Mouse (Mus musculus): ENCODE measurements at regions not wholly inside any gene's neighbourhood (a gene's known extent, or its start where the extent isn't known, plus 50 kb on each side); places are given as distances from the start of the nearest gene placed in this dataset.

DNA sequence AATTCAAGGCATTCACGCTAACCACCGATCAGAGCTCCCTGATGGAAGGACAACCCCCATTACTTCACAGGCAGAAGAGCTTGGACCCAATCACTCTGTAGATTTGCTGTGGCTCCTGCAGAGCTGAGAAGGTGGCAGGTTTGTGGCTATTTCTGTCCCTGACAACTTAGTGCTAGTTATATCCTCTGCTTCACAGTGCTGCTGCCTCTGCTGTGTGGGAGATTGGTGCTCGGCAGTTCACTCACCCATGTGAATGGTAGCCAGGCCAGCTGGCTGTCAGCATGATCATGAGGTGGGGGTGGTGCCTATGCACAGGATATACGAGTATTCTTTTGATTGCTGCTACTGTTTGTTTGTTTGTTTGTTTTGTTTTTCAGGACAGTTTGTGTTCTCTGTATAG is 113.9 kb downstream of the Gm10131 start:
- no peak for ATAC-seq (ENCODE audit: insufficient read depth, low FRiP score)
- Histone ChIP-seq H3K9ac (ENCODE audit: low read length) (no peak overlapping the region), H3K27me3 (ENCODE audit: control insufficient read depth, insufficient read depth, low read length) (no peaks in the 10 kb centered on the region), H3K4me2 (ENCODE audit: low read depth, low read length) (no peak overlapping the region), H3K4me1 (ENCODE audit: control insufficient read depth, insufficient read depth, low read length) (no peaks in the 10 kb centered on the region), H3K9me3 (replicated peaks; ENCODE audit: control insufficient read depth, low read length) (no peaks in the 10 kb centered on the region), H3K27ac (ENCODE audit: low read length) (no peak overlapping the region), H3K4me3 (replicated peaks; ENCODE audit: low read length) (no peak overlapping the region), H3K36me3 (ENCODE audit: control insufficient read depth, insufficient read depth, low read length) (no peaks in the 10 kb centered on the region)
- 46% methylated on average over 4 of the region's 4 CpGs for WGBS

DNA sequence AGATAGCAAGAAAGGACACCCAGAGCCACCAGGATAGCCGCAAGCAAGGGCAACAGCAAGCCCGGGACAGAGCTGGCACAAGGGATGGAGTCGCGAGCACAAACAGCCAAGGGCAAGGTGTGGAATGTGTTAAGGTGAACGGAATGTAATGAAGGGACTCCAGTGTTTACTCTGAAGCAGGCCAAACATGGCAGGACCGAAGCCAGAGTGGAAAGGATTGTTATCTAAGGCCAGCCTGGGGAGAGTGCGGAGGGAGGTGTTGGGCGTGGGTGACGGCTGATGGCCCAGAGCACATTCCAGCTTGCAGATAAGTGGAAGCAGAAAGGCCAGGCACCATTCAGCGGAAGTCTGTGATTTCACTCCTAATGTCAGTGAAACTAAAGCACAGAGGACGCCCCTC is 118.6 kb downstream of the Gm10131 start:
- no peak overlapping the region for H3K4me3 ChIP-seq (replicated peaks; ENCODE audit: low read length)
- 31% methylated on average over 11 of the region's 11 CpGs for WGBS
- peak overlapping the region; percentile 44; the same call in 1 of the 2 replicates for H3K27ac ChIP-seq (ENCODE audit: low read length)

DNA sequence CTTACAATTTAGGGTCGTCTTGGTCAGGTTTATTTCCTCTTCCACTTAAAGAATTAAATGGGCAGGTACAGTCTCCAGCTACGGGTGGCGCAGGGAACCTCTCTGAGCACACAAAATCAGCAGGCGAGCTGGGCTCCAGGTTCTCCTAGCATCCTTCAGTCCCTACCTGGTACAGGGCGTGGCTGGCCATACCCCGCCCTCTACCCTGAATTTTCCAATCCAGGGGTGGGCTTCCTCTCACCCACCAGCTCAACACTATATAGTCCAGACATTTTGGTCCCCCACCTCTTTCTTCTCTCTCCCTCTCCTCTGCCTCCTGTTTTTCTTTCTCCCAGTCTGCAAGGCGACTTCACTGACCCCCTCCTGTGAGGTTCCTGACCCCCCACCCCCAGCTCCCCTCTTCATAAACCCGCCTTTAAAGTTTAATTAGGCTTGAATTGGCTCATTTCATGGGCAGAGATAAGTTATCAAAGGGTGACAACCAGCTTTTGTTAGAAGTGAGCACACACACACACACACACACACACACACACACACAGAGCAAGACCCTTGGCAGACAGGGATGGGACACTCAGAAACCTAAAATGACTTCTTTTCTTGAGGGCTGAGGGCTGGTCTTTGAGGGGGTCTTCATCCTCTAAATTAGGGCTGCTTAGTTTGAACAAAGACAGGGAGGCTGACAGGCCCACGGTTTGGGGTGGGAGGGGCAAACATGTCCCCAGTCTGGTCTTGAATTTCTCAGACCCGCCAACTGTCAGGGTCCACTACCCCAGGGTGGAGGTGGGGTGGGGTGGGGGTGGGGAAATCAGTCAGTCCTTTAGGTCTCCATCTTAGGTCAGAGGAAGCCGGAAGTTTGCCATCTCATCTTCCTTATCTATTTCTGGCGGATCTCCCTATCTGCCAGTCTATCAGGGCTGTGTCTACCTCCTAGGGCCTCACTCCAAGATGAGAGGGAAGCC is 119.3 kb downstream of the Gm10131 start:
- H3K36me3 ChIP-seq (ENCODE audit: control insufficient read depth, insufficient read depth, low read length): no peaks in the 10 kb centered on the region
- H3K27ac ChIP-seq (ENCODE audit: low read length): peak overlapping the region; percentile 44; the same call in 1 of the 2 replicates
- H3K4me2 ChIP-seq (ENCODE audit: low read depth, low read length): no peak overlapping the region
- H3K27me3 ChIP-seq (ENCODE audit: control insufficient read depth, insufficient read depth, low read length): no peaks in the 10 kb centered on the region
- 48% methylated on average over 12 of the region's 12 CpGs for WGBS
- no peak for ATAC-seq (ENCODE audit: insufficient read depth, low FRiP score)
- peaks cover 8% of the 10 kb centered on the region for H3K4me1 ChIP-seq (ENCODE audit: control insufficient read depth, insufficient read depth, low read length)
- H3K4me3 ChIP-seq (replicated peaks; ENCODE audit: low read length): no peak overlapping the region
- H3K9ac ChIP-seq (ENCODE audit: low read length): no peak overlapping the region
- no peaks in the 10 kb centered on the region for H3K9me3 ChIP-seq (replicated peaks; ENCODE audit: control insufficient read depth, low read length)

More for the DNA sequence above, 118.6 kb downstream of the Gm10131 start:
- Histone ChIP-seq H3K36me3 (ENCODE audit: control insufficient read depth, insufficient read depth, low read length) (no peaks in the 10 kb centered on the region), H3K9me3 (replicated peaks; ENCODE audit: control insufficient read depth, low read length) (no peaks in the 10 kb centered on the region), H3K4me1 (ENCODE audit: control insufficient read depth, insufficient read depth, low read length) (peaks cover 3% of the 10 kb centered on the region; the same call in 1 of the 2 replicates), H3K27me3 (ENCODE audit: control insufficient read depth, insufficient read depth, low read length) (no peaks in the 10 kb centered on the region), H3K9ac (ENCODE audit: low read length) (no peak overlapping the region), H3K4me2 (ENCODE audit: low read depth, low read length) (no peak overlapping the region)
- peak; percentile 80 for ATAC-seq (ENCODE audit: insufficient read depth, low FRiP score)

DNA sequence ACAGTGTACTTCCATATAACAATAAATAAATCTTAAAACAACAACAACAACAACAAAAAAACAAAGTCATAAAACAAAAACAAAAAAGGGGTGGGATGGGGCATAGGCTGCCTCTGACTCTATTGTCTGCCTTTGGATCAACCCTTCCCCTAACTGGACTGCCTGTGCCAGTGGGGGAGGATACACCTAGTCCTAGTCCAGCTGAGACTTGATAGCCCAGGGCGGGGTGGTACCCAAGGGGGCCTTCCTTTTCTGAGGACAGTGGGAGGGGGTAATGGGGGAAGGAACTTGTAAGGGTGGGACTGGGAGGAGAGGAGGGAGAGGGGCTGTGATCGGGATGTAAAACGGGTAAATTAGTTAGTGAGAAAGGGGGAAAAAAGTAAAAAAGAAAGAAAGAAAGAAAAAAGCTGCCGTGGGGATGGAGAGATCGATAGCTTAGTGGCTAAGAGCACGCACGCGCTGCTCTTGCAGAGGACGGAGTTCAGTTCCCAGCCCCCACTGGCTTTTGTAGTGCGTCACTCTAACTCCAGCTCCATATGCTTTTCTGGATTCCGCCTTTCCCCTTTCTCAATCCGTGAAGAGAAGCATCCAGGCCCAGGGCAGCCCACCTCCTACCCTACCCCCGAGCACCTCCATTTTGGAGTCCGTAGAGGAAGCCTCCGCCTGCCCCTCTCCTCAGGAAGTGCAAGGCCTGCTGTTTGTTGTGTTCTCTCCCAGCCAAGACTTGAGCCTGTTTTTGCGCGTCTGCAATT is 120.2 kb downstream of the Gm10131 start:
- H3K9ac ChIP-seq (ENCODE audit: low read length): 0 out of 2 replicates have a peak overlapping the region, but pooled peaks have one; percentile 29
- ATAC-seq (ENCODE audit: insufficient read depth, low FRiP score): peak; percentile 5; the same call in 1 of the 2 replicates
- H3K4me2 ChIP-seq (ENCODE audit: low read depth, low read length): peak overlapping the region; percentile 27; the same call in 1 of the 2 replicates
- peak overlapping the region; percentile 2; the same call in 1 of the 2 replicates for H3K27ac ChIP-seq (ENCODE audit: low read length)
- no peaks in the 10 kb centered on the region for H3K36me3 ChIP-seq (ENCODE audit: control insufficient read depth, insufficient read depth, low read length)
- H3K4me1 ChIP-seq (ENCODE audit: control insufficient read depth, insufficient read depth, low read length): peaks cover 8% of the 10 kb centered on the region
- H3K27me3 ChIP-seq (ENCODE audit: control insufficient read depth, insufficient read depth, low read length): no peaks in the 10 kb centered on the region
- H3K9me3 ChIP-seq (replicated peaks; ENCODE audit: control insufficient read depth, low read length): no peaks in the 10 kb centered on the region
- no peak overlapping the region for H3K4me3 ChIP-seq (replicated peaks; ENCODE audit: low read length)
- 41% methylated on average over 17 of the region's 17 CpGs for WGBS

DNA sequence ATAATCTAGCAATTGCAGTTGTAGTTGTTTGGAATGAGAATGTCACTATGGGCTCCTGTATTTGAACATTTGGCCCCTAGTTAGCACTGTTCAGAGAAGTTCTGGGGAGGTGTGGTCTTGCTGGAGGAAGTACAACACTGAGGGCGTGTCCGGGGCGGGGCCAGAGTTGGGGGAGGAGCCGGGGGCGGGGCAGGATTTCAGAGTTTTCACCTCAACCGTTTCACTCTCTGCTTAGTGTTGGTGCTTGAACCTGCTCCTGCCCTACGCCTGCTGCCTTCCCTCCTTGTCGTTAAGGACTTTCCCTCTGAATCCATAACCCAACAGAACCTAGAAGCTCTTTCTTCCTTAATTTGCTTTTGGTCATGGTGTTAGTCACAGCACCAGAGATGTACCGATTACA is 121.5 kb downstream of the Gm10131 start:
- ATAC-seq (ENCODE audit: insufficient read depth, low FRiP score): no peak
- Histone ChIP-seq H3K27me3 (ENCODE audit: control insufficient read depth, insufficient read depth, low read length) (no peaks in the 10 kb centered on the region), H3K4me2 (ENCODE audit: low read depth, low read length) (no peak overlapping the region), H3K9ac (ENCODE audit: low read length) (no peak overlapping the region), H3K27ac (ENCODE audit: low read length) (no peak overlapping the region), H3K4me3 (replicated peaks; ENCODE audit: low read length) (no peak overlapping the region), H3K36me3 (ENCODE audit: control insufficient read depth, insufficient read depth, low read length) (no peaks in the 10 kb centered on the region), H3K9me3 (replicated peaks; ENCODE audit: control insufficient read depth, low read length) (no peaks in the 10 kb centered on the region), H3K4me1 (ENCODE audit: control insufficient read depth, insufficient read depth, low read length) (peaks cover 8% of the 10 kb centered on the region)
- WGBS: 68% methylated on average over 9 of the region's 9 CpGs

DNA sequence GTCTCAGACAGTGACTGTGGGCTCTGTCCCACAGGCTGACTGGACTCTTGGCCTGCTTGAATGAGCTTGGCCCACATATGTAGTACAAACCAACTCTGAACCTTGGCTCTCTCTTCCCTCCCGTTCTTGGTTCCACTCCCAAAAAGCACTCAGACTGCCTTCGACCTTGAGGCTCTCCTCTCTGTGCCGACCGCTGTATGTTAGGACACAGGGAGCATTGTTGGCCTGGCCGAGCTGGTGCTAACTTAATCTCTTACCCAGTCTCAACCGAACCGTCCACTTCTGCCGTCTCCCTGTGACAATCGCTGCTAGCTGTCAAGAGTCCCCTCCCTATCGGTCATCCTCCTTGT is 123.8 kb downstream of the Gm10131 start:
- peak overlapping the region; percentile 40; the same call in 1 of the 2 replicates for H3K4me2 ChIP-seq (ENCODE audit: low read depth, low read length)
- H3K4me1 ChIP-seq (ENCODE audit: control insufficient read depth, insufficient read depth, low read length): peaks cover 8% of the 10 kb centered on the region
- no peaks in the 10 kb centered on the region for H3K27me3 ChIP-seq (ENCODE audit: control insufficient read depth, insufficient read depth, low read length)
- H3K27ac ChIP-seq (ENCODE audit: low read length): peak overlapping the region; percentile 77
- 60% methylated on average over 10 of the region's 10 CpGs for WGBS
- H3K9ac ChIP-seq (ENCODE audit: low read length): no peak overlapping the region
- no peak for ATAC-seq (ENCODE audit: insufficient read depth, low FRiP score)
- no peaks in the 10 kb centered on the region for H3K36me3 ChIP-seq (ENCODE audit: control insufficient read depth, insufficient read depth, low read length)
- no peaks in the 10 kb centered on the region for H3K9me3 ChIP-seq (replicated peaks; ENCODE audit: control insufficient read depth, low read length)
- no peak overlapping the region for H3K4me3 ChIP-seq (replicated peaks; ENCODE audit: low read length)

DNA sequence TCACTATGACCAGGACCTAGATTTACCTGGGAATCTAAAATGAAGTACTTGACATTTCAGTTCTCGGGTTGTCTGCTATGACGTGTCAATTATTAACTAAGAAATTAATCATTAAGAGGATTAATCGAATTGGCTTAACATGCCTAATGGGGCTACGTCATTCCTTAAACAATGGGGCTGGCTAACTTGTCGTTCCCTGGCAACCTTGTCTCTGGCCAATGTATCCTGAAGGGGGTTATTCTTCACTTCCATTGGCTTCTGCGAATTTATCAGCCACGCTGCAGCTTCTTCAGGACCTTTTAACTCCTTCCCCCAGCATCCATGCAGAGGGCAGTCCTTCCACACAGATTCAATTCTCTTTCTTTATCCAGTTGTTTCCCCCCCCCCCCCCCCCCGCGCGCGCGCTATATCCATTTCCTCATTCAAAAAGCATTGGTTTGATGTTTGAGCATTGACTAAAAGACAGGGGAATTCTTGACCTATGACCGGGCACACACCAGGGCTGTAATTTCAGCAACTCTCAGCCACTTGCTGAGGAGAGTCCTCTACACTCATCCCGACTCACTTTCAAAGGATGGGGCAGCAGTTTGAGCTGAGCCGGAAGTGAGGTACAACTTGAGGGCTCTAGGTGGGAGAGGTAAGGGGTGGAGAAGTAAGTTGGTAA is 124.3 kb downstream of the Gm10131 start:
- no peaks in the 10 kb centered on the region for H3K27me3 ChIP-seq (ENCODE audit: control insufficient read depth, insufficient read depth, low read length)
- peak overlapping the region; percentile 77 for H3K27ac ChIP-seq (ENCODE audit: low read length)
- peak overlapping the region; percentile 40 for H3K4me2 ChIP-seq (ENCODE audit: low read depth, low read length)
- no peak overlapping the region for H3K9ac ChIP-seq (ENCODE audit: low read length)
- H3K4me3 ChIP-seq (replicated peaks; ENCODE audit: low read length): no peak overlapping the region
- 65% methylated on average over 15 of the region's 15 CpGs for WGBS
- H3K36me3 ChIP-seq (ENCODE audit: control insufficient read depth, insufficient read depth, low read length): no peaks in the 10 kb centered on the region
- ATAC-seq (ENCODE audit: insufficient read depth, low FRiP score): peak; percentile 54; the same call in 1 of the 2 replicates
- peaks cover 6% of the 10 kb centered on the region for H3K4me1 ChIP-seq (ENCODE audit: control insufficient read depth, insufficient read depth, low read length)
- no peaks in the 10 kb centered on the region for H3K9me3 ChIP-seq (replicated peaks; ENCODE audit: control insufficient read depth, low read length)

DNA sequence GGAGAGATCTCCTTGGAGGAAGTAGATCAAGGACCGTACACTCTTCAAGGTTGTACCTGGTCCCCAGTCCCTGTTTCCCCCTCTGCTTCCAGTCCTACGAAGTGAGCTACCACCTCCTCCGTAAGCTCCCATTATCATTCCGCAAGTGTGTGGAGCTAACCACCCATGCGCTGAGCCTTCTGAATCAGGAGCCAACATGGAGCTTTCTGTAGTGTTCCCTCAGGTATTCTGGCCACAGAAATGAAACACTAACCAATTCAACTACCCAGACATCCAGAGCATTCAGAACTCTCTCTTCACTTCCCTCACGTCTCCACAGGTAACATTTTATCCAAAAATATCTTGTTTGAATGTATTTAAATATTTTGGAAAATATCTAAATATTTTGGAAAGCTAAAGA is 124.9 kb downstream of the Gm10131 start:
- Histone ChIP-seq H3K4me2 (ENCODE audit: low read depth, low read length) (no peak overlapping the region), H3K27me3 (ENCODE audit: control insufficient read depth, insufficient read depth, low read length) (no peaks in the 10 kb centered on the region), H3K36me3 (ENCODE audit: control insufficient read depth, insufficient read depth, low read length) (no peaks in the 10 kb centered on the region), H3K27ac (ENCODE audit: low read length) (peak overlapping the region; percentile 75), H3K4me1 (ENCODE audit: control insufficient read depth, insufficient read depth, low read length) (peaks cover 5% of the 10 kb centered on the region; the same call in 1 of the 2 replicates), H3K9me3 (replicated peaks; ENCODE audit: control insufficient read depth, low read length) (no peaks in the 10 kb centered on the region), H3K9ac (ENCODE audit: low read length) (no peak overlapping the region), H3K4me3 (replicated peaks; ENCODE audit: low read length) (no peak overlapping the region)
- ATAC-seq (ENCODE audit: insufficient read depth, low FRiP score): no peak
- 76% methylated on average over 6 of the region's 6 CpGs for WGBS

Measured in stomach, embryonic 16.5 days (tissue).